Mouse (Mus musculus) erythroblast, embryonic 14.5 days (primary cell): ENCODE data around the gene Wtap.

Source experiments
- GATA1 ChIP-seq: IDR thresholded peaks from 2 replicates; pipeline ENCODE4 v1.6.1; 2012; ENCODE audit warnings: low read length, inconsistent platforms, mixed read lengths
- TAL1 ChIP-seq: IDR thresholded peaks from 3 replicates; pipeline ENCODE4 v1.6.1; 2012; ENCODE audit warnings: low read length, inconsistent platforms, mixed read lengths

GRCm38 (mm10) chr17:12973851-12974250, 20.1 kb downstream of the Wtap start:
- TF ChIP-seq GATA1 (no peak), TAL1 (no peak)
